Mouse (Mus musculus) brain, embryonic 14.5 days (tissue): ENCODE data around the gene G530012D18Rik. TPM values are rescaled to one million over a fixed set of nuclear protein-coding genes. Genes with fewer than 3 reads are reported as not detected.
"Not testable (repeated sequence)": the region's sequence is repeated elsewhere in the genome, so short reads cannot be mapped to it uniquely, and the experiment has no call there.

Experiments
- DNase-seq: peaks from one replicate; pipeline ENCODE4 v3.0.0-alpha.2; 2011; ENCODE audit warnings: low read depth
- polyA plus RNA-seq: library from polyadenylated mRNA; depleted of rRNA; stranded (reverse); fragments of >200 nt; gene quantifications from 2 replicates; pipeline ENCODE4 v1.2.3, GENCODE M21; 2012; rRNA removed

G530012D18Rik gene
- polyA plus RNA-seq, 1 experiment: not detected

GRCm38 (mm10) chr1:85615096-85615495 lies 39.6 kb downstream of the G530012D18Rik start:
- DNase-seq: not testable (repeated sequence)

GRCm38 (mm10) chr1:85615819-85616218 lies 40.3 kb downstream of the G530012D18Rik start:
- DNase-seq: not testable (repeated sequence)

GRCm38 (mm10) chr1:85617161-85617560 lies 41.7 kb downstream of the G530012D18Rik start:
- not testable (repeated sequence) for DNase-seq

GRCm38 (mm10) chr1:85618689-85619088 lies 43.2 kb downstream of the G530012D18Rik start:
- DNase-seq: not testable (repeated sequence)

Other genes with a start within 250 kb of the G530012D18Rik start
- 0.35 and 0.67 TPM in 2 replicates for gene Sp110, start 23.1 kb downstream of the G530012D18Rik start, polyA plus RNA-seq
- gene Sp140, start 24.7 kb downstream of the G530012D18Rik start, polyA plus RNA-seq: 0.16 and 0.48 TPM in 2 replicates
- 0.11 and 0.52 TPM in 2 replicates for gene Sp100, start 74.3 kb downstream of the G530012D18Rik start, polyA plus RNA-seq
- gene A630001G21Rik, start 203.0 kb downstream of the G530012D18Rik start, polyA plus RNA-seq: 0.67 and 0.75 TPM in 2 replicates
- 109 and 118 TPM in 2 replicates for gene Cab39, start 217.8 kb downstream of the G530012D18Rik start, polyA plus RNA-seq